Mouse (Mus musculus) ovary, postnatal 14 days (tissue): ENCODE results near the gene Slpi.
"Not testable (repeated sequence)": the region's sequence is repeated elsewhere in the genome, so short reads cannot be mapped to it uniquely, and the experiment has no call there.

Source experiments
- DNase-seq: peaks from one replicate; pipeline ENCODE4 v3.0.0; 2022; ENCODE audit warnings: low spot score

The Slpi gene

GRCm38 (mm10) chr2:164377478-164378426 is 11.1 kb downstream of the Slpi start:
- DNase-seq: no peak

- DNase-seq: no peak
Measured at GRCm38 (mm10) chr2:164373187-164373586, 15.7 kb downstream of the Slpi start.

DNA sequence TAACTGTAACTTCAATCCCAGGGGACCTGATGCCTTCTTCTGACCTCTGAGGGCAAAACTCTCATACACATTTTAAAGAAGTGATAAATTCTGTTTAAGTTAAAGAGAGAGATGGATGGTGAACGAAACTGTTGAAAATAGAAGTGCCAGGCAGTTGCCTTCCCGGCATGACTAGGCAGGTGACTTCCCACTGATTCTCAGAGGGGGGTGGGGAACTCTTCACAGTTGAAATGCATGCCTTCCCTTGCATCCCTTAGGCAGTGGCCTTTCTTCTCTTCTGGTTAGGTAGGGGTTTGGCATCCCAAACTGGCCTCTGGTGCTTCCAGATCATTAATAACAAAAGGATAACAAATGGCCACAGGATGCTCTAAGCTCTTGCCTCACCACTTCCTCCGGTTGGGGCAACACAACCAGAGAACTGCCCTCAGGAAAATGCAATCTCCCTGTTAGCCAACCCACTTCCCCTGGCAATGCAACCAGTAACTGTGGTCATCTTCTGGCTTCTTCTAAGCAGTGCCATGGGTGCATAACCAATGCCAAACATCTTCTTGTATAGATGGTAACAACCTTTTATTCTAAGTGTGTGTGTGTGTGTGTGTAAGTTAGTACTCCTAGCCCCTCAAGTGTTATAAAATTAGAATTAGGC is 16.4 kb downstream of the Slpi start:
- DNase-seq: no peak

GRCm38 (mm10) chr2:164371371-164371770 is 17.5 kb downstream of the Slpi start:
- DNase-seq: no peak

DNA sequence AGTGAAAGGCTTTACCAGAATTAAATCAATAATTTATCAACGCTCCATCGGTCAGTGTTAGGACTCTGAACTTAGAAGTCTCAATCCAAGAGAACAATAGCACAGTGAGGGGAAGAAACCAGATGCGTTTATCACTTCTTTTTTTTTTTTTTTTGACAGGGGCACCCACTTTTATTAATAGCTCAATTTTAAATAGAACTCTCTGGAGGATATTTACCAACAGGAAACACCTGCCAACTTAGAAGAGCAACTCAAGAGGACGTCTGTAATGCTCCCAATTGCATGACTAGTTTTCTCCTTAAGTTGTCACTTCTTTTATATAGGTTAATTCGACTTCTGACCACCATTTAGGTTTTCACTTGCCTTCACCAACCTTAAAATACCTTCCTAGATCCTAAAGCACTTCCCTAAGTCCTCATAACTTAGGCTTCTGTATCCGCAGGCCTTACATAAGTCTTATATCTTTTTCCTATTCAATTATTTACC is 20.2 kb downstream of the Slpi start:
- no peak for DNase-seq

DNA sequence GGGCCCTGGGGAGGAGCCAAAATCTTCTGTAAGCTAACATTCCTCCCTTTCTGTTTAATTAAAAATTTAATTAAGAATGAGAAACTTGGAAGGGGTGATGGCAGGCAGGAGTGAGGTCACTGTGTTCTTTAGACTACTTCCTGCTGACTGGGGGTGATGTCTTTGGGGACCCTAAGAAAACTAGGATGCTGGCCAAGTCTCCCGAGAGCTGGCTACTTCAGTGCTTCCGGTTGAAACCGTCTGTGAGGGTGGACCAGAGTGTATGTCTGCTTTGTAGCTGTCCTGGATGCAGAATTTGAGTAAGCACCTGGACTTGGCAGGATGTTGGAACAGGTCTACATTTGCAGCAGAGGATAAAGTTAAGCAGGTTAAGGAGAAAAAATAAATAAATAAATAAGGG is 21.9 kb downstream of the Slpi start:
- DNase-seq: no peak

DNA sequence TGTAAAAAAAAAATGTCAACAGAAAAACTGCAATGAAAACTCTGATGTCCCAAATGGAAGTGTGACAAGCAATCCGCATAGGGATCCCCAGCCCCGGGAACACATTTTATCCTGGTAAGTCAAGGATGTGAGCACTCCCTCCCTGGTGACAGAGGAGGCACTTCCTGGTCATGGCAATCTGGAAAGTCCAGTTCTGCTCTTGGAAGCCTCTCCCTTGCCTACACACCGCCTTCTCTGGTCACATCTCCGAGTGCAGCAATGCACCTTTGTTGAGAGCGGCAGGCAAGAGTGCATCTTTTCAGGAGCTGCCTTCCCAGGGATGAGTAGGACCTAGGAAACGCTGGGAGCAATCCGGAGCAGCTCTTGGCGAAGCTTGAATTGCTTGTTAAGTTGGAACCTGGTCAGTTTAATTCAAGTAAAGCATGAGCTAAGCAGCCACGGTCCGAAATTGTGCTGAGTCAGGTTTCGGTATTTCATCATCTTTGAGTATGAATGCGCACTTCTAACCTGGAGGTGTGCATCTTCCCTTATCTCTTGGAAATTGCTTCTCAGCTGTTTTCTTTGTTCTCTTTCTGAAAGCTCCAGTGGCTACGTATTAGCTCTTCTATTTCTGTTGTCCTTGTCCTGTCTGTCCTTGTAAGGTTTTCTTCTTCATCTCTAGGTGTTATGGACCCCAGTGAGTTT is 27.8 kb downstream of the Slpi start:
- no peak for DNase-seq

DNA sequence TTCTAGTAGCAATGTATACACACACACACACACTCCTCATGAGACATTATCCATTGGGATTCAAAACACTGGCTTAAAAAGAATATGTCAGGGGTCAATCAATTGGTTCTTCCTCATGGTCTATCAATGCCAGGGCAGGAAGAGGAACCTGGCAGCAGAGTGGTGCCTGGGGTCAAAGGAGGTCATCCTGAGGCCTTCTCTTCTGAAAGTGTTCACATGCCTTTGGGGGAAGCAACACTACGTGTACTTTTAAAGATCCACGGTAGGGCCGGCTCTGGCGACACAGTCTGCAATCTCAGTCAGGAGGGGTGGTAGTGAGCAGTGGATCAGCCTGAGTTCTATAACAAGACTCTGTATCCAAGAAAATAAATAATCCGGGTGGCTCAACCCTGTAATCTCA is 29.2 kb downstream of the Slpi start:
- DNase-seq: no peak

- no peak for DNase-seq
Measured at GRCm38 (mm10) chr2:164359031-164359430, 29.9 kb downstream of the Slpi start.

- no peak for DNase-seq
Measured at GRCm38 (mm10) chr2:164358373-164358772, 30.5 kb downstream of the Slpi start.

DNA sequence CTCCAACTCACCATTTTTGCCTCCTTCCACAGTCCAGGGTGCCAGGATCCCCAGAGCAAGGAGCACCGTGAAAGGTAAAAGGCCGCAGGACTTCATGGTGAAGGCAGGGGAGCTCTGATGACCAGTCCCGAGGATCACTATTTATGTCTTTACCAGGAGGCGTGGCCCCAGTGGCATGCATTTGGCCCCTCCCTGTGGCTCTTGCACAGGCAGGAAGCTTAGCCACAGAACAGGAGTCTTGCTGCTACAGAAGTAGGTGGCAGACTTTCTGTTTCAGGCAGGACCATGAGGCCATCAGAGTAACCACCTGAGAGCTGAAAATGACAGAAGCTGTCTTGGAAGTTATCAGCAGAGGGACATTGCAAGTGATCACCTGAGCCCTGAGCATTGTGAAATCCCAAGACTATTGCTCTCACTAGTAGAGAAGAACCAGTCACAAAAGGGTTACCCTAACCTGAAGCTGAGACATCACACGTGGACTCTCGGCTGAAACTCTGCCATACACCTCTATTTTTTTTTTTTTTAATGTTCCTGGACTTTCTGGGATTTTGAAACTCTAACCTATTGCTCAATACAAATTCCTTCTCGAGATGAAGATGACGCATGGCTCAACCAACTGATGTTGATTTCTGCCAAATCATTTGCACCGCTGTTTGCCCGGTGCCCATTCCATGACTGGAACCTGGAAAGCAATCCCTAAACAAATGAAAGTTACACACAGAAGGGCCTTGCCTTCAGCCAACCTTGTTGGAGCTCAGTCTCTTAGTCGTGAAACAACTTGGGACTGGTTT is 32.5 kb downstream of the Slpi start:
- no peak for DNase-seq

DNA sequence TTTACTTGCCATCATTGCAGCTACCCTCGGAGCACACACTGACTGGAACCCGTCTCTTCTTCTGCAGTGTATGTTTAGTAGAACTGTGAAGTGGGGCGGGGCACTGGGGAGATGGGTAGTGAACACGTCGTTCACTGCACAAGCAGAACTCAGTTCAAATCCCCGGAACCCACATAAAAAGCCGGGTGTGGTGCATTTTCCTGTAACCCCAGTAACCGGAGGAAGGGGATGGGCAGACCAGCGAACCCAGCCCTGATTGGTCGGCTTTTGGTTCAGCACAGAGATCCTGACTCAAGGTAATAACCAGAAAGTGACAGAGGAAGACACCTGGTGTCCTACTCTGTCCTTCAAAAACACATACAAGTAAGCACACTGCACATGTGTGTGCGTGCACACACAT is 35.5 kb downstream of the Slpi start:
- no peak for DNase-seq

DNA sequence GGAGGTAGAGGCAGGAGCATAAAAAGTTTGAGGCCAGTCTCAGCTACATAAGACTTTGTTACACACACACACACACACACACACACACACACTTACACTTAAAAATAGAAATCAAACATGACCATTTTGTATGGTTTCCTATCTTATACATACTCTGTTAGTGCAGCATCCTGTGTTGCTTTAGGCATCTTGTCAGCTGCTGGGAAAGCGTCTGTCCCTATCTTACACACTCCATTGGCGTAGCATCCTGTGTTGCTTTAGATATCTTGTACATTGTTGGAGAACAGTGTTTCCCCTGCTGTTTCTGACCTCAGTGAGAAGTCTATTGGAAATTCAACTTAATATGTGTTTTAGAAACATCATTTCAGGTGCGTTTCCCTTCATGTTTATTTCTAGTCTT is 36.2 kb downstream of the Slpi start:
- no peak for DNase-seq

DNA sequence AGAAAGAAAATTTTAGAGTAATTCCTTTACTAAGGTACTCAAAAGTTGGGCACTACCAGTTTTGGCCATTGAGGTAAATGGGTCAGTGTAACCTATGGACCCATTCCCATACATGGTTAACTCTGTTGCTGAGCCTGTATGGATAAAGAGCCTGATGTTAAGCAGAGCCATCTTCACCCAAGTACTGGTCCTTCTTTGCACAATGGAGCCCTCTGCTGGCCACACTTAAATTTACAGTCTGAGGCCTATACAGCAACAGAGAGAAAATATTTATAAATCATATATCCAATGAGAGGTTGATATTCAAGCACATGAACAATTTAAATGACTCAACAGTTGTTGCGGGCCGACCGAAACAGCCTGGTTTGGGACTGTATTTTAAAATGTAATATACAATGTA is 39.9 kb downstream of the Slpi start:
- DNase-seq: no peak

DNA sequence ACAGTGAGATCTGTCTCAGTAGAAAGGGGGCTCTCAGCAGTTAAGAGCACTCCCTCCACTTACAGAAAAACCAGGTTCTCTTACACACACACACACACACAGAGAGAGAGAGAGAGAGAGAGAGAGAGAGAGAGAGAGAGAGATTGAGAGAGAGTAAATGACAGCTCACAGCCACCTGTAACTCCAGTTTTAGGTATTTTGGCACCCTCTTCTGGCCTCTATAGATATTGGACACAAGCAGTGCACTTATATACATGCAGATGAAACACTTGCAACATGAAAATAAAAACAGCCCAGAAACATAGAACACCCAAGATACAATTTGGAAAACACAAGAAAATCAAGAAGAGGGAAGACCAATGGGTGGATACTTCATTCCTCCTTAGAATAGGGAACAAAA is 41.2 kb downstream of the Slpi start:
- DNase-seq: not testable (repeated sequence)

- not testable (repeated sequence) for DNase-seq
Measured at GRCm38 (mm10) chr2:164343732-164344131, 45.2 kb downstream of the Slpi start.

- DNase-seq: not testable (repeated sequence)
Measured at GRCm38 (mm10) chr2:164332440-164332839, 56.5 kb downstream of the Slpi start, which contains the start of gene Svs5. Gene Svs5, plus strand, starts transcription at chr2:164332740.

DNA sequence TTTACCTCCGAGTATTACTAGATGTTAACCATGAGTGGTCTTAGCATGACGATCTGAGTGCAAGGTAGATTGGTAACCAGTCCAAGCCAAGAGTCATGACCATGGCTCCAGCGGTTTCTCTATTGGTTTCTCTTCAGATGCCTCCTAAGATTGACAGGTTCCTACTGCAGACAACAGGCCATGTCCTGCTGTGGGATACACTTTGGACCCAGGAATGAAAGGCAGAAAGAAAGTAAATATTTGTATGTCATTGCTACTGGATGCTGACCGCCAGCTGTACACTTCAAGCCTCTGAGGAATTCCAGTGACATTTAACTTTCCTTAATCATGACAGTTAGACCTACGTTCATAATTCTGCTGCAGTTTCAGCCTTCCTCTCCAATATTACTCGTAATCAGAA is 67.9 kb downstream of the Slpi start:
- no peak for DNase-seq

DNA sequence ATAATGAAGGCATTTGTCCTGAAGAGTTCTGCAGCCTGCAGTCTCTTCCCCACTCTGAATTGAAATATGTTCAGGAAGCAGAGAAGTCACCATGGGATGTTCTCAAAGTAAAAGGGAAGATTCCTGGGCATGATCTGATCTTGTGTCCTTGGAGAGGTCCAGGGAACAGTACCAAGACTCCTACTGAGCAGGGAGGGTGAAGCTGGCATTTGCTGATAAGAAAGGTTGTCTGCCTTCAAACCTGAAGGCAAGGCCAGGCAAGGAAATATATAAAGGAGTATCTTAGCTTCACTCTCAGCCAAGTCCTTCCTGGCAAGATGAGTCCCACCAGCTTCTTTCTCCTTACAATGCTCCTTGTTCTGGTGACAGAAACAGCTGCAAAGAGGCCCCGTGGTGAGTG is 72.4 kb downstream of the Slpi start, which contains the start of gene Svs6:
TSS of gene Svs6 (plus strand) at position 301 of the 400 bp plus-strand sequence.
- DNase-seq: not testable (repeated sequence)

DNA sequence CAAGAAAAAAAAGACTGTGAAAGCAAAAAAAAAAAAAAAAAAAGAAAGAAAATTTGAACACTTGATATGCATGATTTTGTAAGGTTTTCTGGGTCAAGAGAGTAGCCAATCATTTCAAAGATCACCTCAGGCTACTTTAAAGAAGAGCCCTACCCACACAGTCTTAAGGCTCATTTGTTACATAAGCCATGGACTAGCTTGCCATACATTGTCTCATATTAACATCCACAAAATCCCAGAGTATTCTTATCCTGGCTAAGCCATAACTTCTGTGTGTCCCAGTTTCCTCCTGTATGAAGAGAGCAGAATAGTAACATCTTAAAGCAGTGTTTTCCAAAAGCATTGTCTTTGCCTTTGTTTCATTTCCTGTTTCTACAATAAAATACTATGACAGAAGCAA is 73.4 kb downstream of the Slpi start:
- DNase-seq: not testable (repeated sequence)

- DNase-seq: no peak
Measured at GRCm38 (mm10) chr2:164312599-164312998, 76.3 kb downstream of the Slpi start.
